22 mouse cellular contexts compared by ENCODE assay signal in the genomic region with DNA sequence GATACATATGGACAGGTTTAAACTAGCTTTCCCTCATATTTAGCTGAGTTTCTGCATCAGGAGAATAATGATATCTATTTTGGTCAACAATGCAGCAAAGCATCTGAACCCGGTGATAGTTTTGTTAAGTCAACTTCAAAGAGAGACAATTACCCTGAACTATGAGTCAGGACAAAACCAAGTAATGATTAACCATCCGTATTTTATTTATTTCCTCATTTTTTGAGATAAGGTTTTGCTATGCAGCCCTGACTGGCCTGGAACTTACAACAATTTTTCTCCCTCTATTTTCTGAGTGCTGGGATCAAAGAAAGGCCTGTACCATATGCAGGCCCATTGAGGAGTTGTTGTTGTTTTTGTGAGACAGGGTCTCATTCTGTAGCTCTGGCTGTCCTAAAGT.
"Had no signal": no experiment of that assay in that cellular context is flagged by ENCODE, and none has a peak within 500 bp of the region (broad histone marks: within the 10 kb centered on the region; RNA-seq: fewer than 3 reads in every experiment).

No protein-coding gene starts in this region.

- H3K27ac ChIP-seq: kidney, embryonic 15.5 days; left cerebral cortex, adult 2 months; liver, embryonic 14.5 days; lung, embryonic 15.5 days; stomach, embryonic 15.5 days had no signal

- H3K4me3 ChIP-seq: kidney, embryonic 15.5 days; left cerebral cortex, adult 2 months; lung, embryonic 15.5 days; stomach, embryonic 15.5 days had no signal

- H3K9me3 ChIP-seq: kidney, embryonic 15.5 days; lung, embryonic 15.5 days; stomach, embryonic 15.5 days had no signal

- H3K27me3 ChIP-seq: kidney, embryonic 15.5 days; lung, embryonic 15.5 days; stomach, embryonic 15.5 days had no signal

- H3K9ac ChIP-seq: kidney, embryonic 15.5 days; liver, embryonic 14.5 days; lung, embryonic 15.5 days; stomach, embryonic 15.5 days had no signal

- DNase-seq: kidney, adult 11 months; kidney, adult 8-10 months; kidney, postnatal 10 days; kidney, postnatal 36 days; layer of hippocampus, postnatal 36 days; lung, adult 18-20 months; lung, postnatal 10 days; lung, postnatal 4 days; midbrain, embryonic 14.5 days; right cerebral cortex, adult 18-20 months; right cerebral cortex, postnatal 14 days; right cerebral cortex, postnatal 4 days; spleen, adult 18-20 months; thymus, adult 2 months; thymus, postnatal 25 days had no signal

- H3K4me2 ChIP-seq: kidney, embryonic 15.5 days; liver, embryonic 11.5 days; lung, embryonic 15.5 days; midbrain, embryonic 11.5 days; stomach, embryonic 15.5 days had no signal
